Mouse (Mus musculus): ENCODE results near the gene Cyp4f18. TPM values are rescaled to one million over a fixed set of nuclear protein-coding genes. Genes with fewer than 3 reads are reported as not detected.
"Not testable (repeated sequence)": the region's sequence is repeated elsewhere in the genome, so short reads cannot be mapped to it uniquely, and the experiment has no call there.

Gene Cyp4f18
- polyA plus RNA-seq, 1 experiment from 2014 or later = 5.8 TPM

GRCm38 (mm10) chr8:72019816-72020215, 10.4 kb upstream of the Cyp4f18 start:
- no peaks in the 10 kb centered on the region for H3K27me3 ChIP-seq (ENCODE audit: insufficient read depth, low read length)
- no peak for DNase-seq
- 61% methylated on average over 2 of the region's 2 CpGs for WGBS (ENCODE audit: insufficient replicate concordance)
- no peak overlapping the region for H3K9ac ChIP-seq (replicated peaks)
- no peaks in the 10 kb centered on the region for H3K4me1 ChIP-seq (ENCODE audit: insufficient read depth)
- H3K4me3 ChIP-seq (ENCODE audit: low read depth, low read length) = no peak overlapping the region
- H3K36me3 ChIP-seq (replicated peaks; ENCODE audit: insufficient read depth, low read length) = no peaks in the 10 kb centered on the region
- TF ChIP-seq CTCF (IDR thresholded peaks at IDR 0.05; ENCODE audit: low read depth) (no peak), EP300 (IDR thresholded peaks at IDR 0.05; ENCODE audit: low read depth) (no peak)
- no peak overlapping the region for H3K4me2 ChIP-seq (ENCODE audit: low read depth, low read length)
- no peak for ATAC-seq
- H3K27ac ChIP-seq (ENCODE audit: low read depth) = no peak overlapping the region
- no peaks in the 10 kb centered on the region for H3K9me3 ChIP-seq (ENCODE audit: low read length)

DNA sequence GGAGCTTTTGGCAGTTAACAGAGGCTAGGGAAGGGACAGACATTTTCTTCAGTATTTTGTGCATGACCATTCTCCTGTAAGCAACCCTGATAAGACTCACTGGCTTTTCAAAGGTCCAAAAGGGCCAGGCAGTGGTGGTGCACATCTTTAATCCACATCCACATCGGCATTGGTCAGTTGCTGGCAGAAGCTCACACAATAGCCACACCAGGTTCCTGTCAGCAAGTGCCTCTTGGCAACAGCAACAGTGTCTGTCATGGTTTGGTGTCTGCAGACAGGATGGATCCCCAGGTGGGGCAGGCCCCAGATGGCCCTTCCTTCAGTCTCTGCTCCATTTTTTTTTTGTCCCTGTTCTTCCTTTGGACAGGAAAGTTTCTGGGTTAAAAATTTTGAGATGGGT, 9.6 kb upstream of the Cyp4f18 start:
- H3K4me1 ChIP-seq (ENCODE audit: insufficient read depth); H3K27ac ChIP-seq (ENCODE audit: low read depth); H3K27me3 ChIP-seq (ENCODE audit: insufficient read depth, low read length); H3K9ac ChIP-seq (replicated peaks); H3K36me3 ChIP-seq (replicated peaks; ENCODE audit: insufficient read depth, low read length); ATAC-seq; H3K4me3 ChIP-seq (ENCODE audit: low read depth, low read length); H3K4me2 ChIP-seq (ENCODE audit: low read depth, low read length); H3K9me3 ChIP-seq (ENCODE audit: low read length); DNase-seq: not testable (repeated sequence)
- 75% methylated on average over 1 of the region's 1 CpGs for WGBS (ENCODE audit: insufficient replicate concordance)

GRCm38 (mm10) chr8:72018141-72018540, 8.7 kb upstream of the Cyp4f18 start:
- ATAC-seq (no peak), DNase-seq (no peak)
- no peaks in the 10 kb centered on the region for H3K36me3 ChIP-seq (replicated peaks; ENCODE audit: insufficient read depth, low read length)
- H3K27ac ChIP-seq (ENCODE audit: low read depth) = no peak overlapping the region
- no peak overlapping the region for H3K4me2 ChIP-seq (ENCODE audit: low read depth, low read length)
- H3K9me3 ChIP-seq (ENCODE audit: low read length) = no peaks in the 10 kb centered on the region
- H3K9ac ChIP-seq (replicated peaks) = no peak overlapping the region
- H3K4me3 ChIP-seq (ENCODE audit: low read depth, low read length) = no peak overlapping the region
- TF ChIP-seq CTCF (IDR thresholded peaks at IDR 0.05; ENCODE audit: low read depth) (no peak), EP300 (IDR thresholded peaks at IDR 0.05; ENCODE audit: low read depth) (no peak)
- WGBS (ENCODE audit: insufficient replicate concordance) = 63% methylated on average over 2 of the region's 2 CpGs
- H3K27me3 ChIP-seq (ENCODE audit: insufficient read depth, low read length) = no peaks in the 10 kb centered on the region
- no peaks in the 10 kb centered on the region for H3K4me1 ChIP-seq (ENCODE audit: insufficient read depth)

GRCm38 (mm10) chr8:72017339-72017738, 7.9 kb upstream of the Cyp4f18 start:
- H3K9me3 ChIP-seq (ENCODE audit: low read length); ATAC-seq; DNase-seq; H3K9ac ChIP-seq (replicated peaks); H3K27me3 ChIP-seq (ENCODE audit: insufficient read depth, low read length); H3K4me3 ChIP-seq (ENCODE audit: low read depth, low read length); H3K4me2 ChIP-seq (ENCODE audit: low read depth, low read length); H3K36me3 ChIP-seq (replicated peaks; ENCODE audit: insufficient read depth, low read length); H3K4me1 ChIP-seq (ENCODE audit: insufficient read depth): not testable (repeated sequence)
- H3K27ac ChIP-seq (ENCODE audit: low read depth) = peak overlapping the region; percentile 39; the same call in 1 of the 2 replicates
- WGBS (ENCODE audit: insufficient replicate concordance) = 27% methylated on average over 2 of the region's 2 CpGs

DNA sequence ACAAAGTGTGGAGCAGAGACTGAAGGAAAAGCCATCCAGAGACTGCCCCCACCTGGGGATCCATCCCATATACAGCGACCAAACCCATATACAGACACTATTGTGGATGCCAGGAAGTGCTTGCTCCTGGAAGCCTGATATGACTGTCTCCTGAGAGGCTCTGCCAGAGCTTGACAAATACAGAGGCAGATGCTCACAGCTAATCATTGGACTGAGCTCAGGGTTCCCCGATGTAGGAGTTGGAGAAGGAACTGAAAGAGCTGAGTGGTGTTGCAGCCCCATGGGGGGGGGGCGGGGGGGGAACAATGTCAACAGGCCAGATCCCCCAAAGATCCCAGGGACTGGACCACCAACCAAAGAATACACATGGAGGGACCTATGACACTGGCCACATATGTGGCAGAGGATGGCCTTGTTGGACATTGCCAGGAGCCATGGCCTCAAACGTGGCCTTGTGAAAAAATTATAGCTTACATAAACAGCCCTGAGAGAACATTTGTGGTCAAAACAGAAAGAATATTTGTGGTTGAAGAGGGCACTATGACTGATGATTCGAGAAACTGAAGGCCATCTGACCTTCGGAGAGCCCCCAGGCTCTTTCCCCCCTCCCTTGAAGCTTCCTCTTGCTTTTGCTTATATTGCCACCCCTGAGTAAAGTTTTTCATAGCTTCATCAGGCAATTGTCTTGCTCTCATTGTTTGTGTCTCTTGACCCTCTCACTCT, 4.2 kb upstream of the Cyp4f18 start:
- not testable (repeated sequence) for H3K9ac ChIP-seq (replicated peaks); ATAC-seq; H3K36me3 ChIP-seq (replicated peaks; ENCODE audit: insufficient read depth, low read length); H3K4me2 ChIP-seq (ENCODE audit: low read depth, low read length); H3K4me1 ChIP-seq (ENCODE audit: insufficient read depth); H3K27me3 ChIP-seq (ENCODE audit: insufficient read depth, low read length); H3K9me3 ChIP-seq (ENCODE audit: low read length); H3K4me3 ChIP-seq (ENCODE audit: low read depth, low read length); H3K27ac ChIP-seq (ENCODE audit: low read depth)
- 44% methylated on average over 6 of the region's 6 CpGs for WGBS (ENCODE audit: insufficient replicate concordance)
- peak; percentile 16 for DNase-seq

GRCm38 (mm10) chr8:72008134-72008641, 1.2 kb downstream of the Cyp4f18 start:
- DNase-seq = peak; percentile 21
- peak overlapping the region; percentile 77 for H3K27ac ChIP-seq (ENCODE audit: low read depth)
- no peaks in the 10 kb centered on the region for H3K9me3 ChIP-seq (ENCODE audit: low read length)
- H3K4me1 ChIP-seq (ENCODE audit: insufficient read depth) = peaks cover 8% of the 10 kb centered on the region; the same call in 1 of the 2 replicates
- H3K27me3 ChIP-seq (ENCODE audit: insufficient read depth, low read length) = no peaks in the 10 kb centered on the region
- 23% methylated on average over 3 of the region's 3 CpGs for WGBS (ENCODE audit: insufficient replicate concordance)
- no peaks in the 10 kb centered on the region for H3K36me3 ChIP-seq (replicated peaks; ENCODE audit: insufficient read depth, low read length)
- ATAC-seq = peak; percentile 74
- no peak for TF ChIP-seq EP300 (IDR thresholded peaks at IDR 0.05; ENCODE audit: low read depth)
- no peak for TF ChIP-seq CTCF (IDR thresholded peaks at IDR 0.05; ENCODE audit: low read depth)
- no peak overlapping the region for H3K9ac ChIP-seq (replicated peaks)
- H3K4me2 ChIP-seq (ENCODE audit: low read depth, low read length) = peak overlapping the region; percentile 44; the same call in 1 of the 2 replicates
- no peak overlapping the region for H3K4me3 ChIP-seq (ENCODE audit: low read depth, low read length)
